Mouse (Mus musculus) splenic B cell, adult 2 months (primary cell): Measurements from ENCODE around the gene Ttc39d.
A peak's percentile ranks its signal among the peaks of the same experiment; 100 is the strongest.
"Not testable (repeated sequence)": the region's sequence is repeated elsewhere in the genome, so short reads cannot be mapped to it uniquely, and the experiment has no call there.

Experiments used
- DNase-seq: peaks from one replicate; pipeline ENCODE4 v3.0.0-alpha.2; 2011; ENCODE audit warnings: low read depth, low spot score
- H3K27me3 ChIP-seq: 2 replicates; pipeline ENCODE4 v1.6.1; 2012; ENCODE audit warnings: mild to moderate bottlenecking, low read length, moderate library complexity, mixed read lengths; ENCODE audit not compliant: control insufficient read depth, poor library complexity, insufficient read depth, severe bottlenecking
- H3K36me3 ChIP-seq: 2 replicates; pipeline ENCODE4 v1.6.1; 2012; ENCODE audit warnings: mild to moderate bottlenecking, low read length, moderate library complexity, mixed read lengths; ENCODE audit not compliant: control insufficient read depth, poor library complexity, insufficient read depth, severe bottlenecking

Ttc39d gene

DNA sequence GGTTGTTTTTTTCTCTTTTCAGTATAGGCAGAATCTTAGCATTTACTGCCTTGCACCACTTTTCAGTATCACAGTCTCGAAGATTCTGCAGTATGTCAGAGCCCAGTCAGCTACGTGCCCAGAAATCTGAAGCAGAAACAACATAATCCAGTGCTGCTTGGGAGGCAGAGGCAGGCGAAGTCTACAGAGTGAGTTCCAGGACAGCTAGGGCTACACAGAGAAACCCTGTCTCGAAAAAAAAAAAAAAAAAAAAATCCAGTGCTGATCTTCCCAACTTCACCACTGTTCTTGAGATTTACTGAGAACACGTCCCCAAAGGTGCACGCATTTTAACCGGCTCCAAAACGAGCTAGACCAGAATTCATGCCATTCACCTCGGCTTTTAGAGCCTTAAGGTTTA, 16.6 kb downstream of the Ttc39d start:
- no peaks in the 10 kb centered on the region for H3K27me3 ChIP-seq
- no peaks in the 10 kb centered on the region for H3K36me3 ChIP-seq
- DNase-seq: no peak

DNA sequence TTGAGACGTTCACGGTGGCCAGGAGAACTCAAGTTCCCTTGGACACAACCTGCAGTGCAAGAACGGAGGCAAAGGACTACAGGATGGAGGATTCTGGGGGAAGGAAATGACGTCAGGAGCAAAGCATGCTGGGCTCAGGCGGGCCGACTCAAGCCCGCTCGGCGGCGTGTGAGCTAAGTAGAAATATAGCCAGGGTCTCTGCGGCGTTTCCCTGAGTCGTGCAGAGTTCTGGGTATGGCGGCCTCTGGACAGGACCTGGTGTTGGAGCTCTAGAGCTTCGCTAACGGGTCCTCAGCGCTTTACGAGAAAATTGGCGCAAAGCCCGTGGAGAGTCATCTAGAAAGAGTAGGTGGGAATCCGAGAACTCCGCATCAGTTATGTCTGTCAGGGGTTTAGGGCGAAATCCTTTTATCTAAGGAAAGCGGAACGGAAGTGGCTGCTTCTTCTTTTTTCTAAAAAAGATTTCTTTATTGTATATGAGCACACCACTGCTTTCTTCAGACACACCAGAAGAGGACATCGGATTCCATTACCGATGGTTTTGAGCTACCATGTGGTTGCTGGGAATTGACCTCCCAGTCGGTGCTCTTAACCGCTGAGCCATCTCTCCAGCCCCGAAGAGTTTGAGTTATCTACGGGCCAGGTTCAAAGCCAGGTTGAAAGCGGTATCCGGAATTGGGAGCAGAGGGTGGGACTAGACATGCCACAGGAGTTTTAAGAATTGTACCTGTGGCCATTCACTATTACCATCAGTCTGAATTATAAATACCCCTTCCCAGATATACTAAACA, 17.3 kb downstream of the Ttc39d start, which contains the start of gene Gemin6:
Gene Gemin6, plus strand, starts transcription at position 116 of the 791 bp plus-strand sequence.
- no peaks in the 10 kb centered on the region for H3K27me3 ChIP-seq
- peak; percentile 85 for DNase-seq

DNA sequence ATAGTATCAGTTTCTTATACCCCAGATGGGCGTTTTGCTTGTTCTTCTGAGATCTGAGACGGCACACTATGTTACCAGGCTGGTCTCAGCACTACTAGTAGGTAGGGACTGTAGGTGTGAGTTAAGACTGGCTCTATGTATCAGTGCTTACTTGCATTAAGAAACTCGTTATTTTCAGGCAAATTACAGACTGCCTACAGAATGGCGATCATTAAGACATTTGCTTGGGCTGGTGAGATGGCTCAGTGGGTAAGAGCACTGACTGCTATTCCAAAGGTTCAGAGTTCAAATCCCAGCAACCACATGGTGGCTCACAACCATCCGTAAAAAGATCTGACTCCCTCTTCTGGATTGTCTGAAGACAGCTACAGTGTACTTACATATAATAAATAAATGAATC, 17.9 kb downstream of the Ttc39d start:
- H3K27me3 ChIP-seq, DNase-seq, H3K36me3 ChIP-seq: not testable (repeated sequence)

More for the DNA sequence above, 17.3 kb downstream of the Ttc39d start, which contains the start of gene Gemin6:
- H3K36me3 ChIP-seq: no peaks in the 10 kb centered on the region

DNA sequence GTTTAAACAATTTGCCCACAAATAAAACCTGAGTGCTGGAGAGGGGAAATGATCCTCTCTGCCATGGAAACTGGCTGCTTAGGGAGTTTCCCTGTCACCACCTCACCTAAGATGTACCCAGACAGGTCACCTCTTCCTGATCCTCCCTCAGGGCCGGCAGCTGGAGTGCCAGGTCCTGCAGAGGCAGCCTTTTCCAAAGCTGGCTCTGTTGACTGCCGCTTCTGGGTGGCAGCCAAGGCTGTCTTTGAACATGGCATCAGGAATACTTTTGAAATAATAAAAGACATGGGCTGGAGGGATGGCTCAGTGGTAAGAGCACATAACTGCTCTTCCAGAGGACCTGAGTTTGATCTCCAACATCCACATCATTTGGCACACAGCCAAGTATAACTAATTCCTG, 22.1 kb downstream of the Ttc39d start:
- no peak for DNase-seq
- no peaks in the 10 kb centered on the region for H3K36me3 ChIP-seq
- H3K27me3 ChIP-seq: no peaks in the 10 kb centered on the region

DNA sequence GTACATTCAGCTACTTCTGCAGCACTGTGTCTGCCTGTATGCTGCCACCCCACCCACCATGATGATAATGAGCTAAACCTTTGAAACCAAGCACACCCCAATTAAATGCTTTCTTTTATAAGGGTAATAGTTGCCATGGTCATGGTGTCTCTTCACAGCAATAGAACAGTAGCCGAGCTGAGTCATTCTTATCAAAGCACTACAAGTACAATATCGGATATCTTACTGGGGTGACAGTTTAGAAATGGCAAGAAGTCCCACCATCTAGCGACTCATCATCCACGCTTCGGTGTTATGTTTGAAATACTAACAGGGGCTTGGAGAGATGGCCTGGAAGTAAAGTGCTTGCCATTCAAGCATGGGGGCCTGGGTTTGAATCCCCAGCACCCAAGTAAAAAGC, 26.6 kb downstream of the Ttc39d start:
- 0 out of 2 replicates have a peak, but pooled peaks cover 2% of the 10 kb centered on the region for H3K36me3 ChIP-seq
- H3K27me3 ChIP-seq: no peaks in the 10 kb centered on the region

DNA sequence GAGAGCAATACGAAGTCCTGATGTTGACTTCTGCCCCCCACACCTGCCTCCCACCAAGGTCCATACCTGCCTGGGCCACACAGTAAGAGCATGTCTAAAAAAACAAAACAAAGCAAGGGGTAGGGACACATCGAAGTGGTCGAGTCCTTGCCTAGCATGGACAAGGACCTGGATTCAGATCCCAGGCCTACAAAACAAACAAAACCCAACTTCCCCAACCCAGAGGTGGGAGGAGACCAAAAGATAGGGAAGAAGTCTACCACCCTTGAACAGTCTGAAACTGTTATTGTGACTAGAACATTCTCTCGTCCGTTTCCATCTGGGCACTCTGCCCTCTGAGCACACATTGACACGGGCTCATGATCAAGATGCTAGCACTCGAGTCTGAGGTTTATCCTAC, 27.1 kb downstream of the Ttc39d start:
- 0 out of 2 replicates have a peak, but pooled peaks cover 4% of the 10 kb centered on the region for H3K36me3 ChIP-seq
- no peak for DNase-seq
- no peaks in the 10 kb centered on the region for H3K27me3 ChIP-seq

More for the DNA sequence above, 26.6 kb downstream of the Ttc39d start:
- DNase-seq: no peak

DNA sequence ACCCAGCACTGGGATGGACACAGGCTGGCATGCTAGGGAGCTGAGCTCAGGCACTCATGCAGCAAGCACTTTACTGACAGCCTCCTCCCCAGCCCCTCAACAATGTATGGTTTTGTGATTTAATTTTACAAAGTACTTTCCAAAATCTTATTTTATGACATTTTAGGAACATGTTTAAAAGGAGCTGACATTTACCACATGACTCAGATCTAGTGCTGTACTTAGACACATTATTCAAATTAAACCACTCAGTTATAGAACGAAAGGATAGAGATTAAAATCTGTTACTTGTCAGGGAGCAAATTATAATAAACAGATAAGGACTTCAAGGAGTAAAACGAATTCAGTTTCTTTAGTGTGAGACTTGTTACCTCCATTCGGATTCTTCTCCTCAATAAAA, 28.2 kb downstream of the Ttc39d start:
- Histone ChIP-seq H3K36me3 (peaks cover 4% of the 10 kb centered on the region; the same call in 1 of the 2 replicates), H3K27me3 (no peaks in the 10 kb centered on the region)
- no peak for DNase-seq

DNA sequence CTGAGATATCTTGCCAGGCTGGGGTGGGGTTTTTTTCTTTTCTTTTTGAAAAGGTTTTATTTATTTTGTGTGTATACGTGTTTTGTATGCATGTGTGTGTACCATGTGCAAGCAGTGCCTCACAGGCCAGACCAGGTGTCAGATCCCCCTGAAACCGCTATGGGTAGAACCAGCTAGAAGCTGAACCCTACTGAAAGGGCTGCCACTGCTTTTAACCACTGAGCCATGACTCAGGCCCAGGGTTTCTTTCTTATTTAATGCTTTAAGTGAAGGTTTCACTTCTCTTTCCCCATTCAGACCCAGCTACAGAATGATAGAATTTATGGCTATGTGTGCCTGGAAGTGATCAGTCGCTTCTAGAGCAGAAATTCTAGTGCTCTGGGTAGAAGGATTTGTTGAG, 29.5 kb downstream of the Ttc39d start:
- peak; percentile 84 for DNase-seq
- H3K36me3 ChIP-seq: peaks cover 8% of the 10 kb centered on the region
- H3K27me3 ChIP-seq: no peaks in the 10 kb centered on the region

DNA sequence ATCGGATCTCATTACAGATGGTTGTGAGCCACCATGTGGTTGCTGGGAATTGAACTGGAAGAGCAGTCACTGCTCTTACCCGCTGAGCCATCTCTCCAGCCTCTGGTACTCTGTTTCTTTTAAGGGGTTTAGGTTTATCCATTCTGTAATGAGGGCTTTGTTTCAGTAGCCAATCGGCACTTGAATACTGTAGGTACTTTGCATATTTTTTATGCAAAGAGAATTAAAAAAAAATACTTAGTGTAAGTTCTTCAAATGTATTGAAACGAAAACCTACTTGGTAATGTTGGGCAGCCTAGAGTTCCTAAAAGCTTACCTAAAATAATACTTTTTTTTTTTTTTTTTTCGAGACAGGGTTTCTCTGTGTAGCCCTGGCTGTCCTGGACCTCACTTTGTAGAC, 30.2 kb downstream of the Ttc39d start:
- peak; percentile 50 for DNase-seq
- H3K27me3 ChIP-seq: no peaks in the 10 kb centered on the region

DNA sequence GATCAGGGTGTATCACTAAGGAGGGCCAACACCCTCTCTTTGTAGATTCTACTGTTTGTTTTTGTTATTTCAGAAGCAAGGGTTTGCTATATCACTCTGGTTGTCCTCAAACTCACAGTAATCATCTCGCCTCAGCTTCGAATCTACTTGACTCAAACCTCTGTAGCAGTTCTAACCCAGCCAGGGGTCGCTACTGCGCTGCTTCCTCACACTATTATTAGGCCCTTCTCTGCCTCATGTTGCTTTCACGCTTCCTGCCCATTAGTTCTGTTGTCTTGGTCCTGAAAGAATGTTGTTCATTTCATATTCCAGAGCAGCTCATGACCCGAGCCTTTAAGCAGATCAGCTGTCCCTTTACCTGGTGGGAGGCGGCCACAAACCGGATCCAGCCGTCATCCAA, 34.3 kb downstream of the Ttc39d start:
- peaks cover 12% of the 10 kb centered on the region for H3K36me3 ChIP-seq
- no peak for DNase-seq
- no peaks in the 10 kb centered on the region for H3K27me3 ChIP-seq

More for the DNA sequence above, 30.2 kb downstream of the Ttc39d start:
- peaks cover 10% of the 10 kb centered on the region for H3K36me3 ChIP-seq

DNA sequence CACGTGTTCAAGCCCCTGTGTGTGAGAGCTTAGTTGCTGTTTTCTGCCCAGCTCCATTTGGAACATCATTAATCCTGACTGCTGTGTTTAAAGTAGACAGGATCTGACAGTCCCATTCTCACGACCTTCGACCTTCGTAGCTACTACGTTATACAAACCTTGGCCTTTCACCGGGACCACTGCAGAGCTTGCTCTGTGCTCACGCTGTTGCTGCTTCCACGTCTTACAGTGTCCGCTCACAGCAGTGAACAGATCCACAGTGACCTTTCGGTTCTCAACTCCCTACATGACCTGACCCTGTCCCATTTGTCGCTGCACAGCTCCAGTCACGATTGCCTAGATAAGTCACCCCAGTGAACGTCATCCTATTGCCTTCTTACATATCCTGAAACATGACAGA, 35.9 kb downstream of the Ttc39d start:
- no peaks in the 10 kb centered on the region for H3K27me3 ChIP-seq
- H3K36me3 ChIP-seq: peaks cover 14% of the 10 kb centered on the region
- DNase-seq: no peak

DNA sequence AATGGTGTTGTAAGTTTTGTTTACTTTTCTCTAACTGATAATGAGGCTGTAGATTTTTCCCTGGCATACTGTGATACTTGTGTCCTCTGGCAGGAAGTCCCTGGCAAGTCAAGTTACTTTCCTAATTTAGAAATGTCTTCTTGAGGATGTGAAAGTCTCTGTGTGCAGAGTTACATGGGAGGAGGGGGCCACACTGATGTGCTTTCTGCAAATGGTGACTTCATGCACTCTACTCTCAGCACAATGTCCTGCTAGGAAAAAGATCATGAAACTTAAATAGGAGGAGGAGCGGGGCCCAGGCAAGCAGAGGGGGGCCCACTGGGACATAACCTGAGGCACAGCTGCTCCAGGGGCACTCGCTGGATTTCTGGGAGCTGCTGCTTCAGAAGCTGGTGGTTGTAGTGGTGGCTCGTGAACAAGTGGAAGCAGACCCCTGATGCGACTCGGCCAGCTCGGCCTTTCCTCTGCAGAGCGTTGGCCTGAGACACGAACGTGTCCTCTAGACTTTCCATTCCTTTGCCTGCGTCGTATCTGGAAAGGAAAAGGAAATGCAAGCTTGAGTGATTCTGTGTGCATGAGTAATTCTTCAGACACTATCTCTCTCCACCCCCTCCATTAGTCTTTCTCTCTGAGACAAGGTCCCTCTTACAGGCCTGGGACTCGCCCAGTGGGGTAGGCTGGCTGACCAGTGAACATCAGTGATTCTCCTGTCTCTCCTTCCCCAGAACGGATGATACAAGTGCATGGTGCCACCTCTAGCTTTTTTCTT, 45.7 kb downstream of the Ttc39d start:
- Histone ChIP-seq H3K27me3 (no peaks in the 10 kb centered on the region), H3K36me3 (peaks cover 19% of the 10 kb centered on the region)
- peak; percentile 57 for DNase-seq

DNA sequence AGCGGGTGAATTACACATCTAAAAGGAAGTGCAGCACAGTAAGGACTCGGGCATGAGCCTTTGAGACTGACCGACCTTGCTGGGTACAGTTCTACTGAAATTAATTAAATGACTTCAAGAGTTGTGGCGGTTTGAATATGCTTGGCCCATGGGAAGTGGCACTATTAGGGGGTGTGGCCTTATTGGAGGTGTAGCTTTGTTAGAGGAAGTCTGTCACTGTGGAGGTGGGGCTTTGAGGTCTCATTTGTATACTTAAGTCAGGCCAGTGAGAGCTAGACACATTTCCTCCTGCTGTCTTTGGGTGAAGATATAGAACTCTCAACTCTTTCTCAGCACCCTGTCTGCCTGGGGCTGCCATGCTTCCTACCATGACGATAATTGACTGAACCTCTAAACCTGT, 47.2 kb downstream of the Ttc39d start:
- DNase-seq: peak; percentile 15
- Histone ChIP-seq H3K27me3 (no peaks in the 10 kb centered on the region), H3K36me3 (peaks cover 19% of the 10 kb centered on the region)

DNA sequence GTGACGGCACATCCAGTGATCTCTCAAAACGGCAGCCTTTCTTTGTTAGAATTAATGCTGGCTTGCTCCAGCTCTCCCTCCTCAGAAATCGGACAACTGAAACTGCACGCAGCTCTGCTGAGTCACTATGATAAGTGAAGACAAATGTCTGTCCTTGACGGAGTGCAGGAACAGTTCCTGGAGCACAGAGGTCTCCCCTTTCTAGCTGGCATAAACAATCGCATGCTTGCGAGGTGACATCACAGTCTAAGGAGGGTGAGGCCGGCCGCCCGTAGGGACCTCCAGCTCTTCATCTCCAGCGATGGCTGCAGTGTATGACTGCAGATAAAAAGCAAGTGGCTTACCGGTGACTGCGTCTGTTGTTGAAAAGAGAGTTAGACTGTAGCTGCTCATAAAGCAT, 47.9 kb downstream of the Ttc39d start:
- H3K36me3 ChIP-seq: peaks cover 16% of the 10 kb centered on the region
- H3K27me3 ChIP-seq: no peaks in the 10 kb centered on the region
- DNase-seq: no peak

DNA sequence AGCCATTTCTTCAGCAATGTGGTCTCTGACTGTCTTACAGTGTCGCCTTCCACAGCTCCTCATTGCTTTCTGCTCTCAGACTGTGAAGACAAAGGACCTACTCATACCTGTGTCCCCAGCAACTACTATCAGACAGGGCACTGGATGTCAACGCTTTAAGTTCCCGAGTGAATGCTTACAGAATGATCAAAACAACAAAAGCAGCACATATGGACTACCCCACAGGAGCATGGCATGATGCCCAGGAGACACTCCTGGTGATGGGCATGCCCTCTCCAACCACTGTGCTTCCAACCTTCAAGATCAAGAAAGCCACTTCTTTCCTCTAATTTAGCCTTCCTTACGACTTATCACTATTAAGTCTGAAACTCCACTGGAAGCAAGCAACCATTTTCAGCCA, 59.8 kb downstream of the Ttc39d start:
- Histone ChIP-seq H3K27me3 (no peaks in the 10 kb centered on the region), H3K36me3 (peaks cover 15% of the 10 kb centered on the region)
- DNase-seq: no peak
